Mouse (Mus musculus) ES-E14 (cell line): ENCODE measurements at regions not wholly inside any gene's neighbourhood (a gene's known extent, or its start where the extent isn't known, plus 50 kb on each side); places are given as distances from the start of the nearest gene placed in this dataset.

Experiments
- DNase-seq: peaks from one replicate; pipeline ENCODE4 v3.0.0-alpha.2; 2013; ENCODE audit warnings: low read depth, low spot score
- H3K27ac ChIP-seq: 2 replicates; pipeline ENCODE4 v1.5.1; 2012; ENCODE audit warnings: low read depth, mild to moderate bottlenecking, low read length, moderate library complexity, mixed read lengths; ENCODE audit not compliant: poor library complexity, insufficient read depth, severe bottlenecking
- H3K36me3 ChIP-seq: 2 replicates; pipeline ENCODE4 v1.6.1; 2012; ENCODE audit warnings: mild to moderate bottlenecking, low read length, moderate library complexity, mixed read lengths; ENCODE audit not compliant: control insufficient read depth, poor library complexity, insufficient read depth, severe bottlenecking
- H3K4me1 ChIP-seq, 2 experiments: fragments of 150-350 bp in 1 of 2; sonication (generic) in 1 of 2; 2 replicates each; pipeline ENCODE4 v1.6.1; 2012; ENCODE audit warnings: low read length in 2 of 2, mild to moderate bottlenecking in 1 of 2, mixed read lengths in 1 of 2; ENCODE audit not compliant: control insufficient read depth in 2 of 2, insufficient read depth in 2 of 2, poor library complexity in 1 of 2
- H3K4me3 ChIP-seq, 2 experiments: fragments of 150-350 bp in 1 of 2; sonication (generic) in 1 of 2; 2 replicates each; pipeline ENCODE4 v1.5.1; 2012; ENCODE audit warnings: low read length in 2 of 2, low read depth in 1 of 2, mild to moderate bottlenecking in 1 of 2, mixed read lengths in 1 of 2; ENCODE audit not compliant: insufficient read depth in 1 of 2, poor library complexity in 1 of 2, severe bottlenecking in 1 of 2
- H3K9ac ChIP-seq: 2 replicates; pipeline ENCODE4 v1.6.1; 2012; ENCODE audit warnings: low read depth, mild to moderate bottlenecking, low read length, mixed read lengths; ENCODE audit not compliant: poor library complexity, insufficient read depth, severe bottlenecking
- H3K9me3 ChIP-seq: fragments of 150-350 bp; sonication (generic); 2 replicates; pipeline ENCODE4 v1.6.1; 2012; ENCODE audit warnings: low read depth, mild to moderate bottlenecking, low read length; ENCODE audit not compliant: control insufficient read depth, insufficient read depth
- CHD2 ChIP-seq: IDR thresholded peaks from 2 replicates; pipeline ENCODE4 v1.6.1; 2014; ENCODE audit warnings: mild to moderate bottlenecking, low read depth, low read length, inconsistent platforms
- HCFC1 ChIP-seq: IDR thresholded peaks from 2 replicates; pipeline ENCODE4 v1.6.1; 2012; ENCODE audit warnings: low read length, inconsistent platforms, borderline replicate concordance; ENCODE audit not compliant: insufficient read depth
- MAFK ChIP-seq: IDR thresholded peaks from 2 replicates; pipeline ENCODE4 v1.6.1; 2014; ENCODE audit warnings: mild to moderate bottlenecking, low read depth, low read length, inconsistent platforms; ENCODE audit not compliant: insufficient read depth
- ZC3H11A ChIP-seq: IDR thresholded peaks from 2 replicates; pipeline ENCODE4 v1.6.1; 2012; ENCODE audit warnings: low read depth, mild to moderate bottlenecking, inconsistent platforms, low read length, borderline replicate concordance
- ZNF384 ChIP-seq: IDR thresholded peaks from 2 replicates; pipeline ENCODE4 v1.6.1; 2012; ENCODE audit warnings: low read depth, low read length, inconsistent platforms
- in situ Hi-C, 2 experiments: fragments of 600-800 bp; cut with MboI; formaldehyde crosslinking; loops; one replicate each; pipeline ENCODE4 v1.15.1; 2025; ENCODE audit warnings: low sequenced_read_pairs in 2 of 2, inconsistent platforms in 1 of 2; ENCODE audit not compliant: unreplicated experiment in 2 of 2

GRCm38 (mm10) chr4:131373172-131373571 lies 429.0 kb downstream of the Matn1 start:
- no peak overlapping the region for H3K9ac ChIP-seq
- no peak for DNase-seq
- H3K27ac ChIP-seq: no peak overlapping the region
- in situ Hi-C loops: no loop called here
- no peaks in the 10 kb centered on the region for H3K4me1 ChIP-seq
- no peak for TF ChIP-seq HCFC1
- H3K9me3 ChIP-seq: no peaks in the 10 kb centered on the region
- no peaks in the 10 kb centered on the region for H3K36me3 ChIP-seq
- H3K4me3 ChIP-seq: no peak overlapping the region

- peak; percentile 13 for DNase-seq
- no peaks in the 10 kb centered on the region for H3K9me3 ChIP-seq
- H3K4me3 ChIP-seq: no peak overlapping the region
- H3K27ac ChIP-seq: no peak overlapping the region; the same call in 1 of the 2 replicates
- H3K4me1 ChIP-seq: no peaks in the 10 kb centered on the region
- no peak for TF ChIP-seq CHD2
- TF ChIP-seq MAFK: no peak
- no peak for TF ChIP-seq ZC3H11A
- TF ChIP-seq ZNF384: no peak
- TF ChIP-seq HCFC1: no peak
- in situ Hi-C loops: no loop called here
- no peaks in the 10 kb centered on the region for H3K36me3 ChIP-seq
- H3K9ac ChIP-seq: no peak overlapping the region
These were observed 430.5 kb downstream of the Matn1 start for GRCm38 (mm10) chr4:131374527-131375290.

DNA sequence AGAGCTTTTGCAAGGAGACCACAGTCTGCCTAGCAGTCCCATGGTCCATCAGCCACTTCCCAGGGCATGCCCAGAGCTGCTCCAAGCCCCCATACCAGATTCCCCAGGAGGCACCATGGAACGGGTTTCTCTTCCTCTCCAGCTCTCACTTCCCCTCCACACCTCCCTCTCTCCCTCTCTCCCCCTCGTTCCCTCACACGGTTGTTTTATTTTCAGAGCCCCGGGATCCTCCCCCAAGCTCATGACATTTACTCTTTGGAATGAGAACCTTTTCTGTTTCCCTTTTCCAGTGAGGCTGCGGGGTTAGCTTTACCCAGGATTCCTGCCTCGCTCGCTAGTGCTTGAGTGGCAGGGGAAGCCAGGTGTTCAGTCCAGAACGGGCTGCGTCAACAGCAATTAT lies 436.9 kb downstream of the Matn1 start:
- in situ Hi-C loops: no loop called here
- Histone ChIP-seq H3K9ac (0 out of 2 replicates have a peak overlapping the region, but pooled peaks have one; percentile 22), H3K4me1 (no peaks in the 10 kb centered on the region), H3K4me3 (no peak overlapping the region), H3K27ac (no peak overlapping the region), H3K9me3 (no peaks in the 10 kb centered on the region), H3K36me3 (no peaks in the 10 kb centered on the region)
- TF ChIP-seq ZC3H11A: no peak
- TF ChIP-seq CHD2: no peak
- DNase-seq: no peak

- Histone ChIP-seq H3K4me1 (no peaks in the 10 kb centered on the region), H3K9ac (no peak overlapping the region), H3K36me3 (no peaks in the 10 kb centered on the region), H3K4me3 (no peak overlapping the region), H3K27ac (no peak overlapping the region), H3K9me3 (no peaks in the 10 kb centered on the region)
- no peak for DNase-seq
- in situ Hi-C loops: no loop called here
- TF ChIP-seq CHD2 (no peak), ZC3H11A (no peak), ZNF384 (no peak), MAFK (no peak), HCFC1 (no peak)
These were observed 437.3 kb downstream of the Matn1 start for GRCm38 (mm10) chr4:131381529-131381928.

- no peaks in the 10 kb centered on the region for H3K36me3 ChIP-seq
- in situ Hi-C loops: no loop called here
- no peak overlapping the region for H3K9ac ChIP-seq
- no peaks in the 10 kb centered on the region for H3K4me1 ChIP-seq
- H3K4me3 ChIP-seq: no peak overlapping the region
- H3K9me3 ChIP-seq: no peaks in the 10 kb centered on the region
- TF ChIP-seq CHD2 (no peak), MAFK (no peak), HCFC1 (no peak)
- H3K27ac ChIP-seq: no peak overlapping the region
- no peak for DNase-seq
These were observed 439.7 kb downstream of the Matn1 start for GRCm38 (mm10) chr4:131383862-131384261.
